In genomic region chr2:162418181-162418580, GRCm38 (mm10) we compare ENCODE assay signal across 24 mouse cellular contexts.
DNase-seq lines count a peak whose midpoint lies in the region; ATAC-seq and TF ChIP-seq lines count a peak whose summit lies in the region.
"Had no signal": no experiment of that assay in that cellular context is flagged by ENCODE, and none has a peak within 500 bp of the region (broad histone marks: within the 10 kb centered on the region; RNA-seq: fewer than 3 reads in every experiment).

No protein-coding gene starts in this region.

- no peak overlapping the region for H3K4me3 ChIP-seq in forebrain, postnatal 0 days (ENCODE audit: low read depth, low read length)
- no peak overlapping the region for H3K4me3 ChIP-seq in forebrain, embryonic 10.5 days
- no peak overlapping the region for H3K4me3 ChIP-seq in kidney, adult 2 months (ENCODE audit: insufficient read depth, low read depth, low read length)
- H3K4me3 ChIP-seq: embryonic facial prominence, embryonic 12.5 days; embryonic facial prominence, embryonic 15.5 days; forebrain, embryonic 12.5 days; forebrain, embryonic 15.5 days; hindbrain, embryonic 10.5 days; hindbrain, embryonic 13.5 days had no signal

- WGBS in forebrain, postnatal 0 days, result 59% methylated on average over 3 of the region's 3 CpGs
- 86% methylated on average over 3 of the region's 3 CpGs for WGBS in forebrain, embryonic 10.5 days
- WGBS in kidney, adult 2 months, result 58% methylated on average over 3 of the region's 3 CpGs

- TF ChIP-seq CTCF in forebrain, postnatal 0 days (IDR thresholded peaks at IDR 0.05; ENCODE audit: low read depth), result no peak
- no peak for TF ChIP-seq CTCF in kidney, adult 2 months (conservative IDR thresholded peaks at IDR 0.05; ENCODE audit: insufficient read depth, insufficient read length, low read depth, low read length)

- H3K27ac ChIP-seq in forebrain, postnatal 0 days (ENCODE audit: low read depth, low read length), result no peak overlapping the region
- H3K27ac ChIP-seq in forebrain, embryonic 10.5 days, result no peak overlapping the region
- no peak overlapping the region for H3K27ac ChIP-seq in kidney, adult 2 months (ENCODE audit: insufficient read depth, low read depth, low read length)
- H3K27ac ChIP-seq: embryonic facial prominence, embryonic 12.5 days; embryonic facial prominence, embryonic 15.5 days; forebrain, embryonic 12.5 days; forebrain, embryonic 15.5 days; hindbrain, embryonic 10.5 days; hindbrain, embryonic 13.5 days had no signal

- no peak for ATAC-seq in forebrain, postnatal 0 days
- ATAC-seq: forebrain, embryonic 15.5 days; hindbrain, embryonic 16.5 days; Patski had no signal

- TF ChIP-seq POLR2A in kidney, adult 2 months (IDR thresholded peaks at IDR 0.05; ENCODE audit: low read depth, low read length), result no peak

- peak; percentile 11 for DNase-seq in forebrain, postnatal 0 days
- no peak for DNase-seq in forebrain, embryonic 10.5 days (ENCODE audit: extremely low spot score, low spot score)
- peak; percentile 11 for DNase-seq in kidney, adult 9 months
- DNase-seq in kidney, adult 2 months, result no peak
- peak; percentile 8 for DNase-seq in right cerebral cortex, adult 18-20 months
- DNase-seq in right cerebral cortex, postnatal 36 days (ENCODE audit: low spot score in 2 of 2), result no peak
- DNase-seq in gastrocnemius, postnatal 10 days, result no peak
- DNase-seq: adrenal gland, postnatal 10 days; adrenal gland, postnatal 36 days; cerebellum, adult 11 months; cerebellum, adult 2 months; cerebellum, adult 9-11 months; cerebellum, postnatal 25 days; gastrocnemius, postnatal 36 days; heart, postnatal 36 days had no signal

- H3K9me3 ChIP-seq in forebrain, postnatal 0 days (ENCODE audit: low read length), result no peaks in the 10 kb centered on the region
- no peaks in the 10 kb centered on the region for H3K9me3 ChIP-seq in forebrain, embryonic 10.5 days
- H3K9me3 ChIP-seq: embryonic facial prominence, embryonic 12.5 days; embryonic facial prominence, embryonic 15.5 days; forebrain, embryonic 12.5 days; forebrain, embryonic 15.5 days; hindbrain, embryonic 10.5 days; hindbrain, embryonic 13.5 days had no signal

- H3K9ac ChIP-seq in forebrain, postnatal 0 days, result no peak overlapping the region
- H3K9ac ChIP-seq: embryonic facial prominence, embryonic 12.5 days; embryonic facial prominence, embryonic 15.5 days; forebrain, embryonic 12.5 days; forebrain, embryonic 15.5 days; hindbrain, embryonic 13.5 days had no signal

- no peak overlapping the region for H3K4me2 ChIP-seq in forebrain, postnatal 0 days (ENCODE audit: low read depth)
- H3K4me2 ChIP-seq: embryonic facial prominence, embryonic 12.5 days; embryonic facial prominence, embryonic 15.5 days; forebrain, embryonic 12.5 days; forebrain, embryonic 15.5 days; heart, embryonic 11.5 days; hindbrain, embryonic 13.5 days had no signal

- no peaks in the 10 kb centered on the region for H3K36me3 ChIP-seq in forebrain, postnatal 0 days (ENCODE audit: insufficient read depth)
- no peaks in the 10 kb centered on the region for H3K36me3 ChIP-seq in forebrain, embryonic 10.5 days (replicated peaks)
- no peaks in the 10 kb centered on the region for H3K36me3 ChIP-seq in kidney, adult 2 months (ENCODE audit: control insufficient read depth, insufficient read depth, low read length)
- H3K36me3 ChIP-seq: embryonic facial prominence, embryonic 12.5 days; embryonic facial prominence, embryonic 15.5 days; forebrain, embryonic 12.5 days; forebrain, embryonic 15.5 days; hindbrain, embryonic 10.5 days; hindbrain, embryonic 13.5 days had no signal

- H3K27me3 ChIP-seq in forebrain, postnatal 0 days (ENCODE audit: insufficient read depth, low read length), result no peaks in the 10 kb centered on the region
- H3K27me3 ChIP-seq in forebrain, embryonic 10.5 days (ENCODE audit: poor library complexity, severe bottlenecking), result no peaks in the 10 kb centered on the region
- H3K27me3 ChIP-seq in kidney, adult 2 months (replicated peaks; ENCODE audit: control insufficient read depth, insufficient read depth, low read length), result no peaks in the 10 kb centered on the region
- H3K27me3 ChIP-seq: embryonic facial prominence, embryonic 12.5 days; embryonic facial prominence, embryonic 15.5 days; forebrain, embryonic 15.5 days; hindbrain, embryonic 13.5 days; Patski had no signal

- no peaks in the 10 kb centered on the region for H3K4me1 ChIP-seq in forebrain, postnatal 0 days (ENCODE audit: insufficient read depth)
- peaks cover 12% of the 10 kb centered on the region for H3K4me1 ChIP-seq in forebrain, embryonic 10.5 days
- H3K4me1 ChIP-seq in kidney, adult 2 months (ENCODE audit: control insufficient read depth, insufficient read depth, low read length), result no peaks in the 10 kb centered on the region
- H3K4me1 ChIP-seq: embryonic facial prominence, embryonic 12.5 days; embryonic facial prominence, embryonic 15.5 days had no signal

Comparison
In these comparisons a context has a peak if more than half of its experiments do, and no peak if none do; other contexts are left out.
1. DNase-seq: peak in forebrain, postnatal 0 days (single experiment), kidney, adult 9 months (single experiment) and right cerebral cortex, adult 18-20 months (single experiment); none in forebrain, embryonic 10.5 days (single experiment), kidney, adult 2 months (single experiment), right cerebral cortex, postnatal 36 days (0 of 2) and gastrocnemius, postnatal 10 days (single experiment).